Mouse (Mus musculus) left cerebral cortex, adult 18-20 months (tissue): ENCODE measurements around the gene Slc22a6. TPM values are rescaled to one million over a fixed set of nuclear protein-coding genes. Genes with fewer than 3 reads are reported as not detected.

Experiments used
- DNase-seq, 2 experiments: peaks; one replicate each; pipeline ENCODE4 v3.0.0; 2021 to 2022; ENCODE audit warnings: low spot score in 2 of 2, mixed read lengths in 1 of 2
- total RNA-seq, 2 experiments: library from RNA; stranded (reverse); gene quantifications; 2 replicates each; pipeline ENCODE4 v1.2.3; 2021

Gene Slc22a6
- total RNA-seq, 2 experiments from 2014 or later: 9.1 to 9.4 TPM

DNA sequence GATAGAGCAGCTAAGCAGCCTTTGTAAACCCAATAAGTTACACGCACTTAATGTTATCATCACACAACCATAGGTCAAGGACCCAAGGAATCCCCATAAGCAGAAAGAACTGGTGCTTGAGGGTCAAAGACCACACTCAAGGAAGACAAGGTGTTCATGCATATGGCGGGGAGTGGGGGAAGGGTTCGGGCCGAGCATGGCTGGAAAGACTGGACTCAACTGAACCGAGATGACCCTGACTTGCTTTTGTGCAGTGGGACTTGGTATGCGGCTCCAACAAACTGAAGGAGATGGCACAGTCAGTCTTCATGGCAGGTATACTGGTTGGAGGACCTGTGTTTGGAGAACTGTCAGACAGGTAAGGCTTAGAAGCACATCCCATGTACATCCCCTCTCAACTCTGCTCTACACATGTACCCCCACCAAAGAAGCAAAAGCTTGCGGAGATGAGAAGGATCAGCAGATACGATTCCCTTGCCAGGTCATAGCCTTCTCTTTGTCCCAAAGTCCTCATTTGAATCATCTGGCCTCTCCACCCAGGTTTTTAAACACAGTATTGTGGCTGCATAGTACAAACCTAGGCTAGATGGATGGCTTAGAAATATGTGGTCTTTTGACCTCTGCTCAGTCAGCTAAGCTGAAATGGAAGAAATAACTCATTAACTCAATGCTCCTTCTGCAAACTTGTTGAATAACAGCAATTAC, 13.2 kb upstream of the Slc22a6 start:
- DNase-seq: no peak

DNA sequence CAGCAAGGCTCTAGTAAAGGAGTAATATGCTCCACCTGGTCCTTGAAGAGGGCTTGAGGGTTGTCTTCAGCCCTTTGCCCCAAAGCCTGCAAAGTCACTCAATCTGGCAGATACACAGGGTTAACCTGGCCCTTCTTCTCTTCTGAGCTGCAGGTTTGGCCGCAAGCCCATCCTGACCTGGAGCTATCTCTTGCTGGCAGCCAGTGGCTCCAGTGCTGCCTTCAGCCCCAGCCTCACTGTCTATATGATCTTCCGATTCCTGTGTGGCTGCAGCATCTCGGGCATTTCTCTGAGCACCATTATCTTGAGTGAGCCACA, 12.6 kb upstream of the Slc22a6 start:
- no peak for DNase-seq

DNA sequence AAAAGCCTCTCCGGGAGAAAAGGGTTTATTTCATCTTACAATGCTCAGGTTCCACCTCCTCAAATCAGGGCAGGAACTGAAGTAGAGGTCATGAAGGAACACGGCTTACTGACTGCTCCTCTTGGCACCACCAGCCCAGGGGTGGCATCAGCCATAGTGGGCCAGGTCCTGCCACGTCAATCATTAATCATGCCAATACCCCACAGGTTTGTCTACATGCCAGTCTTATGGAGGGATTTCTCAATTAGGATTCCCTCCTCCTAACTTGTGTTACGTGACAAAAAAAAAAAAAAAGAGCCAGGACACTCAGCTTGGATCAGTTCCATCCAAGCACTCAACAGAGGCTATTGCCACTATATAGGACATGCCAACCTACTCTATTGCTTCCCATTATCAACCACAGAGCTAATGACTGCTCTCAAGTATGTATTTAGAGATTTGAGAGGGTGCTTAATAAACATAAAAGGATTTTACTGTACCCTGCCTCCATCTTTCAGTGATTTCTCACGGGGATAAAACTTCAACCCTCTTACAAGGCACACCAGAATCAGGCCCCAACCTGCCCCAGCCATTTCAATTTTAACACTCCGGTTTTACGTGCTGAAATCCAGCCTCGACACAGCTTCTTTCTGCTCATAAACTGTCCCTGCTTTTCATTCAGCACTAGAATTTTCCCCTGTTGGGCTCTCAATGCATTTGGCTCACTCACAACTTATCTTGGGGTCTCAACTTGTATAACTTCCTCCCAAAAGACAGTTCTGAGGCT, 6.3 kb upstream of the Slc22a6 start:
- DNase-seq: no peak

DNA sequence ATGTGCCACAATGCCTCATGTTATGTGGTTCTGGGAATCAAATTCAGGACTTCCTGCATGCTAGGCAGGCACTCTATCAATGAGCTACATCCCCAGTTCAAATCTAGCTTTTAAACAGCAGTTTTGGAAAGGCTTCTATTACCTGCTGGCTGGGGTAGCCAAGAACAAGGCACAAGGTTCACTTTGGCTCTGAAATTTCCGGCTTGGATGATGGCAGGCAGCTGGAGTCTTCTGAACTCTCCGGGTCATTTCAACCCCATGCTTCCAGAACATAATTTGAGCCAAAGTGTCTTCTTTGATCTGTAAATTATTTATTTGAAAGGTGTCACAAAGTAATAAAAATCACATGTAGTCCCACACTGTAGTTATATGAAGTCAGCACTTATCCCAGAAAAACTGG, 4.7 kb upstream of the Slc22a6 start:
- DNase-seq: no peak

DNA sequence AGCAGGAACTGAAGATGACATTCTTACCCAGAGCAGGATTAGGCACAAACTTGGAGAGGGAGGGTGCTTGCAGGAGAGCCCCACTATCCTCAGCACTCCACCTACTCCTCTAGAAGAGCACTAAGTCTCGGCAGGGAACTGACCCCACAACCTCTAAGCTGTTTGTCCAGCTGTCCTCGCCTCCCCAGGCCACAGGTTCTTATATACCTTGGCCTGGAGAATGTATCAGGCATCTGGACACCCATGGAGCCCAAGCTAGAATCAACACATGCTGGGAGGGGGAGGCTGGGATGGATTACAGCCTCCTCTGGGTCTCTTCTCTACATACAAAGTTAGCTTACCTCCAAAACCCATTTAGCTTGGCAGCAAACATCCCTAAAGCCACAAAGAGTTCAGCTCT, 3.5 kb upstream of the Slc22a6 start:
- no peak for DNase-seq

DNA sequence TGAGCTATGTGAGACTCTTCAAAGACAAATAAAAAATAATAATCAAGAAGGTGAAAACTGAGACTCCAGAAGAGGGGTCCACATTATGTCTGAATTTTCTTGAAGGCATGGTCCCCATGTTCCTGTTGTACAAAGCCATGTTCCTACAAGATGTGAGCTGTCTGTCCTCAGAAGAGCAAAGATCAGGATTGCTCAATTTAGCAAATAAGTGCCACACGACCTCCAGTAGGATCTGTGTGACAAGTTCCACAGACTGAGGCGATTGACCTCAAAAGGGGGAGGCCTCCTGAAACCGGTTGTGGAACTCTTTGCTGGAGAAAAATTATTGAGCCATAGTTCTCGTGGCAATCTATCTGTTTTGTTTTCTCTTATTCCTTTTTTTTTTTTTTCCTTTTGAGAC, 1.5 kb upstream of the Slc22a6 start:
- DNase-seq: no peak

DNA sequence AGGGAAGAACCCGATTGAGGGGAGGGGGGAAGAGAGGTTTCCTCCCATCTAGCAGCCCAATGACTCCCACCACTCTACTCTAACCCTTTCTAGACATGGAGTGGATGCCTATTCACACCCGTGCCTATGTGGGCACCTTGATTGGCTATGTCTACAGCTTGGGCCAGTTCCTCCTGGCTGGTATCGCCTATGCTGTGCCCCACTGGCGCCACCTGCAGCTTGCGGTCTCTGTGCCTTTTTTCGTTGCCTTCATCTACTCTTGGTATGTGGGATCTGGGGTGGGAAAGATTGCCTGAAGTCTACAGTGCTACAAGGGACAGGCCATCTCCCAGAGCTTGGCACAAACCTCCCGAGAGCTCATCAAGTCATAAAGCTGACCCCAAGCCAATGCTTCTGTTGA, 3.3 kb downstream of the Slc22a6 start:
- DNase-seq: no peak

DNA sequence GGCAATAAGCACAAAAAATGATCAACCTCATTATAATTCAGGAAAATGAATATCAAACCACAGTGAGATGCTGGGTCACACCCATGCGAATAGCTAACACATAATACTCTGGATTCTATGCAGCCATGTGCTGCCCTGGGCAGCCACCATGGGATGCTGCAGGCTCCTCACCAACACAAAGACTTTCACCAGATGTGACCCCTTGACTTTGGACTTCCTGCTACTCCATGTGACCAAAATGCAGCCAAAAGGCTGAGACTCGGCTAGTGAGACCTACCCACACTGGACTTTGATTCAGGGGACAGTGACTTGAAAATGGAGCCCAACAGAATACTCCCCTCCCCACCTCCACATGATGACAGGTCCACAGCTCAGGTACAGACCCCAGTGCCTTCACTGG, 12.4 kb downstream of the Slc22a6 start:
- no peak for DNase-seq

DNA sequence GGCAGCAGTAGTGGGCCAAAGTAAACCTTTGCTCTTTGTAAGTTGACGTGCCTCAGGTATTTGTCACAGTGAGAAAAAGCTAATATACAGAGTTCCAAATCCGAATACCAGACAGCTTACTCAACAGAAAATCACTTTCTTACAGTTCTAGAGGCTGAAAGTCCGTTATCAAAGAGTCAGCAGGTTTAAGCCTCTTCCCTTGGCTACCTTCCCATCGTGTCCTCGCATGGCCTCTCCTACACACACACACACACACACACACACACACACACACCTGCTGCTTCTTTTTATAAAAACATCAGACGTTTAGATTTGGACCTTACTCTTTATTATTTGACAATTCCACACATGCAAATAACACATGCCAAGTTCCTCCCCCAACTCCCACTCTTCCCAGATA, 13.0 kb downstream of the Slc22a6 start:
- no peak for DNase-seq

DNA sequence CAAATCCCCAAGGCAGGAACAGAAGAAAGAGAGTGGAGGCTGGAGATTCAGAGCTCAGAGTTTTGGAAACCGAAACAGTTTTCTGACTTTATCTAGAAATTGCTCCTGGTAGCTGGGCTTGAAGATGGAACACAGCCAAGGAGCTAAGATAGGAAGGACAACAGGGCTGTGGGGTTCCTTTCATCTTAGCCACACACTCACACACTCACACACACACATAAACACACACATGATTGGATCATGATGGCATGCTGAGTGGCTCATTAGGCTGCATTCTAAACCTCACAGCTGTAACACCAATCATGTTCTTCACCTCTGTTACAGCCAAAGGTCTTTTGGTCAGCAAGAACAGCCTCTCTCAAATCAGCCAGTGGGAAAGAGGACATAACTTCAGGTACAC, 14.2 kb downstream of the Slc22a6 start:
- no peak for DNase-seq

DNA sequence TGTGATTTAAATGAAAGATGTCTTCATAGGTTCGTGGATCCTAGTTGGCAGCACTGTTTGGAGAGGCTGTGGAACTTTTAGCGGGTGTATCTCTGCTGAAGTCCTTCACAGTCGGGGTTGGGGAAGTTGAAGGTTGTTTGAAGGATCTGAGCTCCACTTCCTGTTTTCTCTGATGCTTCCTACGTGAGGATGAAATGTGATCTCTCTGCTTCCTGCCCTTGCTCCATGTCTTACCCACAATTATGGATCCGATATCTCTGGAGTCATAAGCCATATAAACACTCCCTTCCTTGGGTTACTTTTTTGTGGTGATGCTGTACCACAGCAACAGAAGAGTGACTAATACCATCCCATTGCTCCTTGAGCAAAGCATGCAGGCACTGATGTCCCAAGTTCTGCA, 24.2 kb downstream of the Slc22a6 start:
- DNase-seq: no peak

DNA sequence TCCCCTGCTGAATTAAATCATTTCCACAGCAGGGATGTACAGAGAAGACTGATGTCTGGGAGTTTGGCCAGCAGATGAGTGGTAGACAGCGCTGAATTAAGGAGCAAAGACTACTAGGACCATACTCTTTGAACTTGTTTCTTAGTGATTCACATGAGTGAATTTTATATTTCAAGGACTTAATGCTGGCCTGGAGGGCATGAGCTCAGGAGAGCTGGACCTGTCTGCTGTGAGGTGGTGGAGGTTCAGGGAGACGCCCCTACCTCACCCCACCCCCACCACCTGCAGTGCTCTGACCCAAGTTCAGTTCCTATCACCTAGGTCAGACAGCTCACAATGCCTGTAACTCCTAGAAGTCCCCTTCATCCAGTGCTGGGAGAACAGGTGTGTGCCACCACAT, 28.6 kb downstream of the Slc22a6 start:
- DNase-seq: no peak

DNA sequence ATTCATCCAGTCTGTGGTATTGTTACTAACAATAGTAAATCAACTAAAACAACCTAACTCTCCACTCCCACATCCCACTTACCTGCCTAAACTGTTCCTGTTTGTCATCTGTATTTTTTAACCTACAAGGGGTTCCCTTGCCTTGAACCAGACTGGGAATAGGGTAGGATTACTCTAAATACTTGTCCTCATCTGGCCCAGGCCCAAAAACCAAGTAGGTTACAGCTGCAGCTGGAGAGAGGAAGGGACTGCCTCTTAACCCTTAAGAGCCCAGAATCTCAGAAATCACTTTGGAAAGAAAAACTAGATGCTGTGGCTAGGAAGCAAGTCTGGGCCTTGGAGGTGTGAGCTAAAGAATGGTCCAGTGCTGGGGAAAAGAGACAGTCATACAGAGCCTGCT, 38.0 kb downstream of the Slc22a6 start:
- no peak for DNase-seq

DNA sequence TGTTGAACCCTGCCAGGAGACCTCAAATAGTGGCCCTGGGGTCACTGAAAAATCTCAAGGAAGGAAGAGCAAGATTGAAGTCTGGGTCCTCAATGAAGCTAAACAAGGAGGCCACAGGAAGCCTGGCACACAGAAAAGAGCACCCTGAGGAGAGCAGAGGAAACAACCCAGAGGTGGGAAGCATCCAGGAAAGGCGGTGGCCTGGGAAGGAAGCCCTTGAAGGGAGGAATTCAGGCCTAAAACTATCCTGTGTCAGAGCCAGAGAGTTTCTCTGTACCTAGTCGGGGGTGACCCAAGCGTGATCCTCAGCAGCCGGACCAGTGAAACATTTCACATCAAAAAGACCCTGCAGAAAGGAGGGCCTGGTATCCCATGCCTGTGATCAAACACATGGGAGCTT, 38.5 kb downstream of the Slc22a6 start:
- DNase-seq: no peak

DNA sequence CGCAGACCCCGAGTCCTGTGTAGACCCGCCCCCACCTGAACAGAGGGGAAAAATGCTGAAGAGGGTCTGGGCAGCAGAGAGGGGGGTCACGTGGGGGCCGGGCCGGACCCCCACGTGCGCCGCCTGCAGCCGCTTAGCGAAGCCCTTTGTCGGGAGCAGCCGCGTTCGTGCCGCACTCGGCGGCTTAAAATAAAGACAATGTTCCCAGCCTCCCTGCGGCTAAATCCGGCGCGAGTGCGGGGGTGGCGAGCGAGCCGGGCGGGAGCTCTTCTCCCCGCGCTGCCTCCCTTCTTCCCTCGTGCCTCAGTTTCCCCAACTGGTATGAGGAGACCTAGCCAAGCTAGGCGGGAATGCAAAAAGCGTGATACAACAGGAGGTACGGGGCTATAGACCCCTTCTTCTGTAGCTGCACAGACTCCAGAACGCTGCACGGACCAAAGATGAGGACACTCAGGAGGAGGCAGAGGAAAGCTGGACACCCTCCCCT, 44.0 kb downstream of the Slc22a6 start:
- peak; percentile 88 to 93 for DNase-seq

DNA sequence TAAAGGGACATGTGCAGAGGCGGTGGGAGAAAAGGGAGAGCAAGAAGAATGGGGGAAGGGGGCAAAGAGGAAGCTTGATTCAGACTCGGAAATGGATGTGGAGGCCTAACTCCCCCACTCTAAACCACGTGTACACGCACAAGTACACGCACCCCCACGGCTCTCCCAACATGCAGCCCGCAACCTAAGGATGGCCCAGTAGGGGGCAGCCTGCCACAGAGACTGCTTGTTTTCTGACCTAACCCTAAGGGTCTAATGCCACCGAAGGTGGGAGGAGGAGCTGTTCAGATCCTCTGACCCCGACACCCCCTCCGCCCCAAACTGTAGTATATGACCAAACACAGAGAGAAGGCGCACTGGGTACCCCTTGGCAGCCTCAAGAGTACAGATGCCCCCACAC, 44.5 kb downstream of the Slc22a6 start:
- DNase-seq: peak; percentile 86 to 88

DNA sequence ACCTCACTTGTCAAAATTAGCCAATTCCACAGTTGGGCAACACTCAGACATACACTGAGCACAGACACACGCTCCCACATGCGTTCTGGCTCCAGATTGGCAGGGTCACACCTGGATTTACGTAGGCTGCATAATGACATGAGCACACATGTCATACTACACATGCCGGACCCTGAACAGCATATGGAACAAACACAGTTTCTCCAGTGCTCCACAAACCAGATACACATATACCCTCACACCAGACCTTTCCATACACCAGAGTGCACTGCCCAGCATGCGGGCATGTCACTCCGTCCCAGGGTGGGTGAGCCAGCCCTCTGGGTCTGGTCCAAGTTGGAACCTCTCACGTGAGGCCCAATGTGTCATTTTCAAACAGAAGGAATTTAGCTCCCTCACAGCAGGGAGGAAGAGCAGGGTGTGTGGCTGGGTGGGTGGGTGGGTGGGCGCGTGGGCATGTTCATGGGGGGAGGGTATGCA, 45.6 kb downstream of the Slc22a6 start, which contains the start of gene Chrm1:
TSS of gene Chrm1 (plus strand) at position 430 of the 480 bp plus-strand sequence.
- peak; percentile 39 to 43 for DNase-seq

DNA sequence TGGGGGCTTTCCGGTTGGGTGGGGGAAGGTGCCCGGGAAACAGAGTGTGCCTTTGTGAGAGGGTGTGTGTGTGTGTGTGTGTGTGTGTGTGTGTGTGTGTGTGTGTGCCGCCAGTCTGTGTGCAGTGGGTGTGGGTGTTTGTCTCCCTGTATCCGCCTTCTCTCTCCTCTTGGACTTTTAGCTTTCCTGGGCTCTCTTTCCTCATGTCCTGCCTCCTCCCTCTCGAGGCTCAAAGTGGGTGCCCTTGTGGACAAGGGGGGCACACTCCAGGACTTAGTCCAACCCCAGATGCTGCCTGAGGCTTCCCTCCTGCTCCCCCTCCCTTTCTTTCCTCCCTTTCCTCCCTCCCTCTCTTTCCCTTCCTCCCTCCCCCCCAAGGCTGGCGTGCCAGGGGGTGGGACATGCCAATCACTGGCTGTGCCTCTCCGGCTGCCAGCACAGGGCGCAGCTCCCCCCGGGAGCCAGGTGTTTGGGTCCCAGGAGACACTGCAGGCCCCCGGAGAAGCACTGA, 46.1 kb downstream of the Slc22a6 start:
- peak; percentile 75 to 82 for DNase-seq

DNA sequence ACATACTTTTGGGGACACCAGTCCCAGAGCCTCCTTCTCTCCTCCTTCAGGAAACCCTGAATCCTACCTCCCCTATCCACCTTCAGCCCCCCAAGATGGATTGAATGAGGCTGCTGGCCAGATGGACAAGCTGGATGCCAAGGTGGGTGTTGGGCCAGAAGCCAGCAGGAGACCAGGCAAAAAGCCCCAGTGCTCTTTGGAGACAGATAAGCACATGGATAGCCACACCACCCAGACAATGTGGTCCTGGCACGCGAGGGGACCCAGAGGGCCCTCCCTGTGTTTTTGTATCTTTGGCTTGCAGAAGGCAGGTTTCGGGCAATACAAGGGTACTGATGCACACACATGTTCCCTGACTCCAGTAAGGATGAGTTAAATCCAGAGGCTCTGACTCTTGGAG, 47.0 kb downstream of the Slc22a6 start:
- DNase-seq: peak; percentile 47 to 59

DNA sequence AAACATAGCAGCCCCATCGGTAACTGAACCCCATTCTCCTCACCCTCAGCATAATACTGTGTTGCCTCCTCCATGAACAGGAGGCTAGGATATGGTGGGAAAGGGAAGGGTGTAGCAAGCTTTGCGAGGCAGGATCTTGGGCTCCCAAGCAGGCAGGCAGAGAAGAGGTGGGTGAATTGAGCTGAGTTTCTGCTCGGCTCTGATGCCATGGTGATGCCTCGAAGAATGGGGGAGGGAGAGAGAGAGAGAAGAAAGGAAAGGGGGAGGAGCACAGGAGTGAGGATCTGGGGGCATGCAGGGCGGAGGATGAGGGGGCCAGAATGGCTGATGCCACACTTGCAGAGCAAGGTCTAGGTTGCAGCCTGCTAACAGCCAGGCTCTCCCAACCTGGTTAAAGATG, 47.9 kb downstream of the Slc22a6 start:
- peak; percentile 57 to 68 for DNase-seq

DNA sequence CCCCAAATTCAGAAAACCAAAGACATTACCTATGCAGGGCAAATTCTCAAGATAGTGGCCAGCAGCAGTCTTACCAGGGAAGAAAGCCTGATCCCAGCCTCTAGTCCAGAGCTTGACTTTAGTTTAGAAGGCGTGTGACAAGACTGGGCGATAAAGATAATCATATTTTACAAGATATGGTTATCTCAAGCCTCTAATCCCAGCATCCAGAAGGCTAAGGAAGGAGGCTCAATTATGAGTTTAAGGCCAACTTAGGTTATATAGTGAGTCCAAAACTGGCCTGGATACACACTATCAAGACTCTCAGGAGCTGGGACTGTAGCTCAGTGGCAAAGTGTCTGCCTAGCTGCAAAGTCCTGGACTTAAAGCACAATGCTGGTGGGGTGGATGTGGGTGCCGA, 55.0 kb downstream of the Slc22a6 start:
- DNase-seq: no peak

DNA sequence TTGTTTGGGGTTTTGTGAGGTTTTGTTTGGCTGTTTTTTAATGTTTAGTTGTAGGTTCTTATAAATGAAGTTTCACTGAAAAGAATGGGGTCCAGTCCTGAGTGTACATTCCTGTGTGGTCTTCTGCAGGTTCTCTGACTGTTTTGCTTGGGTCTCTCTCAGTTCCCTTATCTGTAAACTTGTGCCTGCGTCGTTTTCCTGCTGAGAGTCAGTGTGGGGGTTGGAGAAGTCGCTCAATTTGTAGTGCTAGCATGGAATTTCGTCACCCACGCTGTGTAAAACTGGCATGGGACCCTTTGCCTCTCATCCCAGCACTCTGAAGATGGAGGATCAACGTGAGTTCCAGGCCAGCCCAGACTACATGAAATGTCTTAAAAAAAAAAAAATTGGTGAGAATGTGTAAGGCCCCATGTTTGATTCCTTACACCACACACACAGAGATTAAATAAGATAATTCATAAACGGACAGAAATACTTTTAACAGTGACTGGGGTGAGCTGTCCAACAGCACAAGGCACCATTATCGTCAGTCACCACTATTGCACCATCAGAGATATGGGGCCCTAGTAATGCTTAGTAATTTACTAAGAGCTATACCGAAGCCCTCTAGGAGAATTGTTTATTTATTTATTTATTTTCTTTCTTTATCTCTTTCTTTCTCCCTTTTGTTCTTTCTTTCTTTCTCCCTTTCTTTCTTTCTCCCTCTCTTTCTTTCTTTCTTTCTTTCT, 55.7 kb downstream of the Slc22a6 start:
- DNase-seq: no peak
